Mouse (Mus musculus) kidney, postnatal 25 days (tissue): ENCODE results near the gene Fcgr1.
"Not testable (repeated sequence)": the region's sequence is repeated elsewhere in the genome, so short reads cannot be mapped to it uniquely, and the experiment has no call there.

ENCODE experiments used
- DNase-seq, 2 experiments: peaks; one replicate each; pipeline ENCODE4 v3.0.0; 2021; ENCODE audit warnings: mixed read lengths in 2 of 2

Gene Fcgr1

GRCm38 (mm10) chr3:96323806-96324205 is 30.0 kb upstream of the Fcgr1 start:
- DNase-seq, result not testable (repeated sequence)

GRCm38 (mm10) chr3:96322609-96323008 is 28.8 kb upstream of the Fcgr1 start:
- no peak for DNase-seq

- DNase-seq, result no peak
Observed at GRCm38 (mm10) chr3:96321891-96322290, 28.1 kb upstream of the Fcgr1 start.

- DNase-seq, result not testable (repeated sequence)
Observed at GRCm38 (mm10) chr3:96320003-96320402, 26.2 kb upstream of the Fcgr1 start.

- DNase-seq, result no peak
Observed at GRCm38 (mm10) chr3:96312341-96313098, 18.8 kb upstream of the Fcgr1 start.

GRCm38 (mm10) chr3:96309441-96309840 is 15.7 kb upstream of the Fcgr1 start:
- DNase-seq, result no peak

GRCm38 (mm10) chr3:96306506-96306905 is 12.7 kb upstream of the Fcgr1 start:
- no peak for DNase-seq

GRCm38 (mm10) chr3:96302076-96302475 is 8.3 kb upstream of the Fcgr1 start:
- no peak for DNase-seq

GRCm38 (mm10) chr3:96300706-96301529 is 7.1 kb upstream of the Fcgr1 start:
- peak in 1 of 2 experiments; percentile 43 for DNase-seq

GRCm38 (mm10) chr3:96299562-96299961 is 5.8 kb upstream of the Fcgr1 start:
- DNase-seq, result no peak

GRCm38 (mm10) chr3:96298360-96298759 is 4.6 kb upstream of the Fcgr1 start:
- no peak for DNase-seq

GRCm38 (mm10) chr3:96293368-96293767 is 401 bp downstream of the Fcgr1 start:
- no peak for DNase-seq

GRCm38 (mm10) chr3:96292641-96293040 is 1.1 kb downstream of the Fcgr1 start:
- DNase-seq, result no peak

GRCm38 (mm10) chr3:96290727-96291126 is 3.0 kb downstream of the Fcgr1 start:
- DNase-seq, result not testable (repeated sequence)

- no peak for DNase-seq
Observed at GRCm38 (mm10) chr3:96289201-96289600, 4.6 kb downstream of the Fcgr1 start.

- not testable (repeated sequence) for DNase-seq
Observed at GRCm38 (mm10) chr3:96287334-96287733, 6.4 kb downstream of the Fcgr1 start.

- DNase-seq, result peak in 1 of 2 experiments; percentile 46
Observed at GRCm38 (mm10) chr3:96284457-96284856, 9.3 kb downstream of the Fcgr1 start.

- no peak for DNase-seq
Observed at GRCm38 (mm10) chr3:96280660-96281059, 13.1 kb downstream of the Fcgr1 start.

- peak; percentile 84 to 90 for DNase-seq
Observed at GRCm38 (mm10) chr3:96277800-96278624, 15.8 kb downstream of the Fcgr1 start.

GRCm38 (mm10) chr3:96277428-96277799 is 16.4 kb downstream of the Fcgr1 start:
- no peak for DNase-seq

- DNase-seq, result no peak
Observed at GRCm38 (mm10) chr3:96273591-96274465, 19.9 kb downstream of the Fcgr1 start.
